Mouse (Mus musculus) cerebellum, postnatal 36 days (tissue): ENCODE measurements around the gene Ccdc47.

Experiments used
- DNase-seq, 2 experiments: peaks; one replicate each; pipeline ENCODE4 v3.0.0; 2021 to 2022; ENCODE audit warnings: mixed read lengths in 2 of 2

Ccdc47 gene

GRCm38 (mm10) chr11:106195341-106195740 lies 20.8 kb downstream of the Ccdc47 start:
- DNase-seq: no peak

- no peak for DNase-seq
These were observed 21.3 kb downstream of the Ccdc47 start for GRCm38 (mm10) chr11:106194891-106195290.

- DNase-seq: no peak
These were observed 22.0 kb downstream of the Ccdc47 start for GRCm38 (mm10) chr11:106194155-106194541.

- peak; percentile 94 to 97 for DNase-seq
These were observed 22.6 kb downstream of the Ccdc47 start for GRCm38 (mm10) chr11:106193371-106194154.

- no peak for DNase-seq
These were observed 23.3 kb downstream of the Ccdc47 start for GRCm38 (mm10) chr11:106192657-106193370.

GRCm38 (mm10) chr11:106192241-106192640 lies 23.9 kb downstream of the Ccdc47 start:
- DNase-seq: no peak

GRCm38 (mm10) chr11:106191716-106192115 lies 24.4 kb downstream of the Ccdc47 start:
- no peak for DNase-seq

- no peak for DNase-seq
These were observed 28.8 kb downstream of the Ccdc47 start for GRCm38 (mm10) chr11:106187326-106187725.

- DNase-seq: no peak
These were observed 35.7 kb downstream of the Ccdc47 start for GRCm38 (mm10) chr11:106180449-106180801.

GRCm38 (mm10) chr11:106179711-106180448 lies 36.3 kb downstream of the Ccdc47 start:
- DNase-seq: peak; percentile 66 to 73

GRCm38 (mm10) chr11:106178036-106178782 lies 37.9 kb downstream of the Ccdc47 start:
- DNase-seq: no peak

GRCm38 (mm10) chr11:106176372-106176771 lies 39.8 kb downstream of the Ccdc47 start:
- DNase-seq: no peak

- peak; percentile 63 to 76 for DNase-seq
These were observed 41.1 kb downstream of the Ccdc47 start for GRCm38 (mm10) chr11:106175081-106175480.

- DNase-seq: peak; percentile 58 to 70
These were observed 41.8 kb downstream of the Ccdc47 start for GRCm38 (mm10) chr11:106174372-106174771.

GRCm38 (mm10) chr11:106173228-106173627 lies 42.9 kb downstream of the Ccdc47 start:
- no peak for DNase-seq

GRCm38 (mm10) chr11:106170807-106171206 lies 45.3 kb downstream of the Ccdc47 start:
- no peak for DNase-seq

GRCm38 (mm10) chr11:106167435-106167834 lies 48.7 kb downstream of the Ccdc47 start:
- DNase-seq: no peak

- DNase-seq: no peak
These were observed 51.5 kb downstream of the Ccdc47 start for GRCm38 (mm10) chr11:106164601-106165180.

GRCm38 (mm10) chr11:106163546-106163945 lies 52.6 kb downstream of the Ccdc47 start:
- no peak for DNase-seq

GRCm38 (mm10) chr11:106162237-106162636 lies 53.9 kb downstream of the Ccdc47 start:
- no peak for DNase-seq

- peak; percentile 68 to 72 for DNase-seq
These were observed 55.1 kb downstream of the Ccdc47 start, which contains the start of the genes Gm10840 and Limd2 for GRCm38 (mm10) chr11:106160841-106161721. Gm10840 (plus strand) TSS chr11:106160850. Limd2 (minus strand) TSS chr11:106160860.
